Mouse (Mus musculus) left cerebral cortex, postnatal 4 days (tissue): ENCODE results near the gene Smarca1. TPM values are rescaled to one million over a fixed set of nuclear protein-coding genes. Genes with fewer than 3 reads are reported as not detected.

Experiments used
- DNase-seq: peaks from one replicate; pipeline ENCODE4 v3.0.0-alpha.2; 2022
- intact Hi-C: fragments of 180-260 bp; cut with DNase I; formaldehyde crosslinking; loops from one replicate; pipeline ENCODE4 v1.15.1; 2025
- total RNA-seq, 2 experiments: library from RNA; stranded (reverse); gene quantifications; 2 replicates each; pipeline ENCODE4 v1.2.3; 2021

Smarca1 gene
- 10 to 100 TPM; 52.3 to 53.1 TPM for total RNA-seq

- DNase-seq, result peak; percentile 23
- intact Hi-C loops, result no loop called here
These were observed at the start of gene Smarca1 for GRCm38 (mm10) chrX:47892431-47893024. Gene Smarca1 (minus strand): TSS chrX:47892974.

- intact Hi-C loops, result no loop called here
- peak; percentile 58 for DNase-seq
These were observed 45.0 kb upstream of the Smarca1 start for GRCm38 (mm10) chrX:47937740-47938139.

- DNase-seq, result no peak
- intact Hi-C loops, result no loop called here
These were observed 44.1 kb upstream of the Smarca1 start for GRCm38 (mm10) chrX:47936885-47937284.

DNA sequence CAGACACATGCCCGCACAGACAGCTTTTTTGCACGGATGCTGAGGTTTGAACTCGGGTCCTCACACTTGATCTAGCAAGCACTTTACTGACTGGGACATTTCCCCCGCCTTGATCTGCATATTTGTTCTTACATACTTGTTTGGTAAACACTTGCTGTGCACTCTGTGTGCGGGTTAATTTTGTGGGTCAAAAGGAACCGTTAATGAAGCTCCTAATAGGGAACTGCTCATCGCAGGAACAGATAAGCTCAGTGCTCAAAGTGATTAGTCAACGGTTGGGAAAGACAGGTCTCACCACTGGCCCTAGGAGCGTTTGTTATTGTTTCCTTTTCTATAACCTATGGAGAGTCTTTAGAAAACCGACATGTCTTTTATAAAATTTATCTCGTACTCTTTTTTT, 41.6 kb upstream of the Smarca1 start:
- DNase-seq, result no peak
- intact Hi-C loops, result no loop called here

DNA sequence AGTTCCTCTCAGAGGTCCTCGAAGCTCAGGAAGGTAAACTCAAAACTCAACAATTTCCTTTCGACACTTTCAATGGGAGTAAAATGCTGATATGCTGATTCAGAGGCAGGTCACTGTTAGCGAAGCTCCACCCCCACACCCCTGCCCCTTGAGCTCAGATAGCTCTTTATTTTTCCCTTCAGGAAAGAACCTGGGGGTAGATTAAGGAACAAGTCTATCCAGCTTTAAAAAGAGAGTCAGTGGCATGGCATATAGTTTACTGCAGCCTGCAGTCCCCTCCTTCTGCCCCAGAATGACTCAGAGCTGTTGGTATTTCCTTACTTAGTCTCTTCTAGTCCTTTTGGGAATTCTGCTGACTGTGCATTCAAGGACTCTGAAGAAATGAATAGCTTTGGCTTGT, 37.7 kb upstream of the Smarca1 start:
- DNase-seq, result no peak
- intact Hi-C loops, result no loop called here

DNA sequence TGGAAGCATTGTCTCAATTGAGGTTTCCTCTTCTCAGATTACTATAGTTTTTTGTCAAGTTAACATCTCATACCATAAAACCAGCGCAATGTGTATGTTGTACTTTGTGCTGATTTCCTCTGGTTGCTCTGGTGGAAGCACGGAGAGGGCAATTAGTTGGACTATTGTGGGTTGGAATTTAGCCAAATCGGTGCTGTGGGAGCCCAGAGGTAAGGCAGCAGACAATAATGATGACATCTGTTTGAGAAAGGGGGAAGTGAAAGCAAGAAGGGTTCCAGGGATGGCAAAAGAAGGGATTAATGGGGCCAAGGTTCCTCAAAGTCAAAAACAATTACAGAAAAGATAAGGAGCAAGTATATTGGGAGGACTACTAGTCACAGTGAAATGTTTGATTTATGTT, 35.2 kb upstream of the Smarca1 start:
- no peak for DNase-seq
- intact Hi-C loops, result no loop called here

GRCm38 (mm10) chrX:47920541-47920940, 27.8 kb upstream of the Smarca1 start:
- intact Hi-C loops, result no loop called here
- no peak for DNase-seq

DNA sequence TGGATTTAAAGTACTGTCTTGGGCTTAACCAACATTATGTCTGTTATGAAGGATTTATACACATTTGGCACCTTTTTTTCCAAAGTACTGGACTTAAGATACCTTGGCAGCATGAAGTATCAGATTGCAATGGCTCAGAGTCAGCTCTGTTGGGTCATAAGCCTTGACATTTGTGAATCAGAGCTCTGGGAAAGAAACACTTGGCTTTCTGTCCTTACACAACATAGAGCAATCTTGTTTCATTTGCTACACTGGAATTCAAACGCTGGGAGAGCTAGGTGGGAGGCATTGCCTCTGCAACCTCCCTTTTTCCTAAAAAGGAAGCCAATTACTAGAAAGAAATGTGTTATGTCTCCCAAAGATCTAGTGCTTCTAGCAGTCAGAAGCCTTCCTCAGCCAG, 24.1 kb upstream of the Smarca1 start:
- intact Hi-C loops, result no loop called here
- DNase-seq, result no peak

DNA sequence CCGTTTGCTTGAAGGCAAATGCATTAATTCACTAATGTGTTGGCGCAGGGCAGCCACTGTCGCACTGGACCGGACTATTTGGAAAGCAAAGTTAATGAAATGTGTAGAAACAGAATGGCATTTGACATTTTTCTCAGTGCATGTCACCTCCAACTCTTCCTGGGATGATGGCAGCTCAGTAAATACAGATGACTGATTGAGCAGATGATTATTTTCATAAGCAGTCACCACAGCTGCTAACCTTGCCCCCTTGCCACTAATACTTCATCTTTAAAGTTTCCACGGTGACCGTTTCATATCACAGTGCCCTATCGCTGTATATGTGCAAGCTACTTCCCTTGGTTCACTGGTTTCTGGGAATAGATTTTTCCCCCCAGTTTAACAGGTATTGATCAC, 20.8 kb upstream of the Smarca1 start:
- no peak for DNase-seq
- intact Hi-C loops, result no loop called here

- intact Hi-C loops, result no loop called here
- peak; percentile 8 for DNase-seq
These were observed 20.2 kb upstream of the Smarca1 start for GRCm38 (mm10) chrX:47912904-47913542.

GRCm38 (mm10) chrX:47912306-47912792, 19.6 kb upstream of the Smarca1 start, which contains the start of gene Ocrl:
Gene Ocrl (plus strand): TSS chrX:47912387.
- DNase-seq, result peak; percentile 63
- intact Hi-C loops, result no loop called here

DNA sequence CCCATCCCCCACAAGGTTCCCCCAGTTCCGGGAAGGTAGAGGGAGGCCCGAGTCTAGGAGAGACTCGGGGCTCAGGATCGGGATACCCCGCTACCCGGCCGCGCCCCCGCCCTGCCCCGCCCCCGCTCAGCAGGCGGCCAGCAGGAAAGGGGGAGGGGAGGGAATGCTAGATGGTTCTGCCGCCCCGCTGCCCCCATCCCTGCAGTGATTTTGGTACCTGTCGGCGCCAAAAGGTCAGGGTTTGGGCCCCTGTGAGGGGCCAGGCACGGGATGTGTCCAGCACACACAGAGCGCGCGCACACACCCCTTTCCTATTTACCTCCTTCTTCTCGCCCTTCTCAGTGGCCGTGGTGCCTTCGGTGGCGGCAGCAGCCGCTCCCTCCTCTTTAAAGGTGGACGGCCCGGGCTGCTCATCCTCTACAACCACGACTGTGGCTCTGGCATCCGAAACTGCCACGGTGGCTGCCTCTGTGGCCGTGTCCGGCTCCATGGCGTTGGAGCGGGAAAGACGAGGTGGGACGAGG, 805 bp downstream of the Smarca1 start:
- peak; percentile 23 for DNase-seq
- intact Hi-C loops, result no loop called here

- intact Hi-C loops, result no loop called here
- DNase-seq, result no peak
These were observed 1.4 kb downstream of the Smarca1 start for GRCm38 (mm10) chrX:47891243-47891906.

DNA sequence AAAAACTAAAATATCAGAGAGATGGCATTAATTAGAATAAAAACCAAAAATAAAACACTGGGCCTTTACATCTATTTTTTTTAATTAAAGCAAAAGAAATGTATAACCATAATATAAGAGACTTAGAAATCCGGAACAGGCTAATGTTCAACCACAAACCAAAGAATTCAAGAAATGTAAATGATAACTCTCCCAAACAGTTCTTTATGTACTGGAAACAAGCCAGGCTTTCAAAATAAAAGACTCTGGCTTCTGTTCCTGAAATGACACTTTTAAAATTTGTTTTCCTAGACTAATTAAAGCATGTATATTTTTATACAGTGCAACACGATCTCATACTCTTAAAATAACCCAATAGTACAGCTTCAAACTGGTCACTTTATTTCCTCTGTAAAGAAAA, 5.4 kb downstream of the Smarca1 start:
- DNase-seq, result no peak
- intact Hi-C loops, result no loop called here

- intact Hi-C loops, result no loop called here
- DNase-seq, result no peak
These were observed 10.0 kb downstream of the Smarca1 start for GRCm38 (mm10) chrX:47882813-47883212.

DNA sequence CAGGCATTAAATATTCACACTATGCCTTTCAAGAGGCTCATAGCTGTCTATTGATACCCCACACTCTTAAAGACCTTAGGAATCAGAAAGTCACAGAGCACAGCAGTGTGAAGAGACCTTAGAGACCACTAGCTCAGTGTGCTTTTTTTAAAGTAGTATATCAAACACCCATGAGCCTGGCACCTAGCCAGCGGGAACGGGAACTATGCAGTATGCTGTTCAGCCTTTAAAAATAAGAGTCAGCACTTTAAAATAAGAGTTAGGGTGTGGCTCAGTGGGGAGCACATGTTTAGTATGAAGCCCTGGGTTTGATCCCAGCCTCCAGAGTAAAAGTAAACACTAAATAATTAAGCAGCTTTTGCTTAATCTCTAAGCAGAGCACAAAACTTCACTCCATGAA, 12.7 kb downstream of the Smarca1 start:
- intact Hi-C loops, result no loop called here
- no peak for DNase-seq

DNA sequence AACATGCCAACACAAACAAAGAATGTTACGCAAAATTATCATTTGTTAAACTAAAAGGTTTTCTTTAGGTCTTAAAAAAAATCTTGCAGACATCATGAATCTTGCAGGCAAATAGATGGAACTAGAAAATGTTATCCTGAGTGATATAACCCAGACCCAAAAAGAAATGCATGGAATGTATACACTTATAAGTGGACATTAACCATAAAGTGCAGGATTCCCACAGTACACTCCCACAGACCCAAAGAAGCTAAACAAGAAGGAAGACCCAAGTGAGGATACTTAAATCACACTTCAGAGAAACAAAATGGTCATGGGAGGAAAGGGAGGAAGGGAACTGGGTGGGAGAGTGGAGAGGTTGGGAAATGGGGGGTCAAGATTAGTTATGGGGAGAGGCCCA, 34.2 kb downstream of the Smarca1 start:
- intact Hi-C loops, result no loop called here
- no peak for DNase-seq

- intact Hi-C loops, result no loop called here
These were observed 57.0 kb downstream of the Smarca1 start for GRCm38 (mm10) chrX:47835835-47836195.

DNA sequence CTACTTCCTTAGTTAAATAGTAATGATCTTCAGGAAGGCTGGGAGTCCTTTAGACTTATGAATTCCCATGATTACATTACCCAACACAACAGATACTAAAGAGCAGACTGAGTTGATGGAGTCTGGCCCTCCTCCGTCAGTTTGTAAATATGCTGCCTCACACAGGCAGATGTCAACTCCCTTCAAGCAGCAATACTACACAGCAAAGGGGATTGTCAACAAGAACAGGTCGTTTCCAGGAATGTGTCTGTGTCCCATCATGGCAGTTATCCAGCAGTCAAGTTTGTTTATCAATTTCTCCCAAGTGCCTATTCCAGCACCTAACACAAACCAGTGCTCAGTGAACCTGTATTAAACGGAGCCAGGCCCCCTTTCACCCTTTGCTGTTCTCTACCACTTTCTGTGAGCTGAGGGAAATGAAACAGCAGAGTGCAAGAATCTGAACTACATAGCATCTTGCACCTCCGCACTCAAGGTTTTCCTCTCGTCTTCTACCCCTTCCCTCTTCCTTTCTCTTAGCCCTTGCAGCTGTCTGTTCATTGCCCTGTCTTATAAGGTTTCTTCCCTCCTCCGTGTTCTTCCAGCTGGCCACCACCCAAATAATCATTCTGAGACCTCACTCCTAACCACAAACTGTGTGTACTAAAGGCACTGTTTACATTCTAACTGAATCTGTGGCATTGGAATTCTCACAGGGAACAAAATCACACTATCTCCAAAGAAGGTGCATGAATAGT, 57.5 kb downstream of the Smarca1 start:
- DNase-seq, result no peak
- intact Hi-C loops, result no loop called here

More at GRCm38 (mm10) chrX:47835835-47836195, 57.0 kb downstream of the Smarca1 start:
- DNase-seq, result no peak

DNA sequence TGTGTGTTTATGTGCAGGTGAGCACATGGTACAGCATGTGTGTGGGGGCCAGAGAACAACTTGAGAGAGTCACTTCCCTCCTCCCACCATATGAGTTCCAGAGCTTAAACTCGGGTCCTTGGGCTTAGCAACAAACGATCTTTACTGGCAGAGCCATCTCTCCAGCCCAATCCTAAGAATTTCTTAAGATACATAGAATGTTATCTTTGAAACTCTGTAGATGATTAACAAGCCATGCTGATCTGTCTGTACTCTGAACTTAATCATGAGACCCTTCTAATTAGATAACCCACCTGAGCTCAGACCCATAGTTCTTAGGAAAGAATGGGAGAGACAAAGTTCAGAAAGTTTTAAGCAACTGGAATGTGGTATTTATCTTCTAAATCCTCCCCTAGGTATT, 59.3 kb downstream of the Smarca1 start:
- no peak for DNase-seq
- intact Hi-C loops, result no loop called here

DNA sequence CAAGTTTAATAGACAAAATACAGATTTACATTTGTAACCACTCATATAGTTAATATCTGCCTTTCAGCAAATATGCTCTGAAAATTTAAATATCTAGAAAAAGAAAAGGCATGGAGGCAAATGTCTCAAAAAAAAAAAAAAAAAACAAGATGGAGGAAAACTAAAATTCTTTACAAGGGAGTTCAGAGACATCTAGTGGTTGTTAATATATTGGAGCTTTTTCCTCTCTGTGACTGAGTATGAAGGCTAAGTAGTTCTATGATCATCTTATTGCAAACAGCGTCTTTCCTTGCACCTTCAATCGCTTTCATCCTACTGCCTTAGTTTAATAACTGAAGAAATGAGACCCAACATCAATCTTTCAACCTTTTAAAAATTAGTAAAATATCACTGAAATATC, 72.2 kb downstream of the Smarca1 start:
- intact Hi-C loops, result no loop called here
- DNase-seq, result no peak
